Mouse (Mus musculus): ENCODE data around the gene Pkp3. TPM values are rescaled to one million over a fixed set of nuclear protein-coding genes. Genes with fewer than 3 reads are reported as not detected.

The Pkp3 gene
- polyA plus RNA-seq, 1 experiment from 2014 or later, result 0.23 TPM

- Histone ChIP-seq H3K9me3 (ENCODE audit: control insufficient read depth, low read length) (no peaks in the 10 kb centered on the region), H3K36me3 (ENCODE audit: control insufficient read depth, insufficient read depth, low read length) (no peaks in the 10 kb centered on the region), H3K4me1 (ENCODE audit: control insufficient read depth in 2 of 2, insufficient read depth in 2 of 2, low read length in 2 of 2) (peaks cover 9 to 16% of the 10 kb centered on the region in 2 experiments; a peak in 2 of 4 replicates), H3K4me3 (ENCODE audit: control insufficient read depth in 1 of 2, insufficient read depth in 1 of 2, low read depth in 1 of 2, low read length in 2 of 2) (0 out of 4 replicates have a peak overlapping the region, but pooled peaks of 1 of the 2 experiments have one; percentile 2), H3K27ac (replicated peaks in 1 of 2; ENCODE audit: control insufficient read depth in 1 of 2, insufficient read depth in 1 of 2, low read depth in 2 of 2, low read length in 2 of 2) (0 out of 4 replicates have a peak overlapping the region, but pooled peaks of 1 of the 2 experiments have one; percentile 38), H3K4me2 (ENCODE audit: low read length) (peak overlapping the region; percentile 38; the same call in 1 of the 2 replicates), H3K27me3 (ENCODE audit: control insufficient read depth, insufficient read depth, low read length) (peaks cover 35% of the 10 kb centered on the region), H3K9ac (ENCODE audit: low read length) (no peak overlapping the region)
- peak; percentile 12; the same call in 1 of the 2 replicates for ATAC-seq (ENCODE audit: insufficient number of reproducible peaks, insufficient read depth, low FRiP score, low read depth)
- WGBS, result 41% methylated on average over 6 of the region's 6 CpGs
These were observed 18.6 kb downstream of the Pkp3 start for GRCm38 (mm10) chr7:141096649-141097056.

- H3K4me2 ChIP-seq (ENCODE audit: low read length), result no peak overlapping the region
- peaks cover 37% of the 10 kb centered on the region for H3K27me3 ChIP-seq (ENCODE audit: control insufficient read depth, insufficient read depth, low read length)
- WGBS, result 71% methylated on average over 5 of the region's 5 CpGs
- H3K4me1 ChIP-seq (ENCODE audit: control insufficient read depth in 2 of 2, insufficient read depth in 2 of 2, low read length in 2 of 2), result peaks cover 9 to 16% of the 10 kb centered on the region in 2 experiments; a peak in 2 of 4 replicates
- H3K9me3 ChIP-seq (ENCODE audit: control insufficient read depth, low read length), result no peaks in the 10 kb centered on the region
- H3K4me3 ChIP-seq (ENCODE audit: control insufficient read depth in 1 of 2, insufficient read depth in 1 of 2, low read depth in 1 of 2, low read length in 2 of 2), result no peak overlapping the region
- no peak overlapping the region for H3K9ac ChIP-seq (ENCODE audit: low read length)
- H3K36me3 ChIP-seq (ENCODE audit: control insufficient read depth, insufficient read depth, low read length), result no peaks in the 10 kb centered on the region
- no peak for ATAC-seq (ENCODE audit: insufficient number of reproducible peaks, insufficient read depth, low FRiP score, low read depth)
- no peak overlapping the region for H3K27ac ChIP-seq (replicated peaks in 1 of 2; ENCODE audit: control insufficient read depth in 1 of 2, insufficient read depth in 1 of 2, low read depth in 2 of 2, low read length in 2 of 2)
These were observed 19.2 kb downstream of the Pkp3 start for GRCm38 (mm10) chr7:141097177-141097576.

- ATAC-seq (ENCODE audit: insufficient number of reproducible peaks, insufficient read depth, low FRiP score, low read depth), result no peak
- peak within 1 kb of the TSS; percentile 45 to 51 for H3K4me3 ChIP-seq (ENCODE audit: control insufficient read depth in 1 of 2, insufficient read depth in 1 of 2, low read depth in 1 of 2, low read length in 2 of 2)
- peak within 1 kb of the TSS; percentile 92 for H3K4me2 ChIP-seq (ENCODE audit: low read length)
- H3K9me3 ChIP-seq (ENCODE audit: control insufficient read depth, low read length), result no peaks in the 10 kb centered on the region
- H3K9ac ChIP-seq (ENCODE audit: low read length), result peak within 1 kb of the TSS; percentile 69
- peaks cover 37% of the 10 kb centered on the region for H3K27me3 ChIP-seq (ENCODE audit: control insufficient read depth, insufficient read depth, low read length)
- H3K36me3 ChIP-seq (ENCODE audit: control insufficient read depth, insufficient read depth, low read length), result no peaks in the 10 kb centered on the region
- under 1% methylated on average over 56 of the region's 56 CpGs for WGBS
- peaks cover 6 to 12% of the 10 kb centered on the region in 2 experiments; a peak in 1 of 4 replicates for H3K4me1 ChIP-seq (ENCODE audit: control insufficient read depth in 2 of 2, insufficient read depth in 2 of 2, low read length in 2 of 2)
- H3K27ac ChIP-seq (replicated peaks in 1 of 2; ENCODE audit: control insufficient read depth in 1 of 2, insufficient read depth in 1 of 2, low read depth in 2 of 2, low read length in 2 of 2), result no peak within 1 kb of the TSS
These were observed 22.1 kb downstream of the Pkp3 start, which contains the start of gene Sigirr for GRCm38 (mm10) chr7:141099911-141100691. Sigirr (minus strand) TSS chr7:141100572.

GRCm38 (mm10) chr7:141103161-141103560, 25.1 kb downstream of the Pkp3 start:
- H3K27me3 ChIP-seq (ENCODE audit: control insufficient read depth, insufficient read depth, low read length), result peaks cover 37% of the 10 kb centered on the region
- H3K36me3 ChIP-seq (ENCODE audit: control insufficient read depth, insufficient read depth, low read length), result no peaks in the 10 kb centered on the region
- H3K9ac ChIP-seq (ENCODE audit: low read length), result no peak overlapping the region
- 46% methylated on average over 3 of the region's 3 CpGs for WGBS
- no peak overlapping the region for H3K27ac ChIP-seq (replicated peaks in 1 of 2; ENCODE audit: control insufficient read depth in 1 of 2, insufficient read depth in 1 of 2, low read depth in 2 of 2, low read length in 2 of 2)
- H3K4me1 ChIP-seq (ENCODE audit: control insufficient read depth in 2 of 2, insufficient read depth in 2 of 2, low read length in 2 of 2), result peaks cover 3 to 12% of the 10 kb centered on the region in 2 experiments; a peak in 1 of 4 replicates
- ATAC-seq (ENCODE audit: insufficient number of reproducible peaks, insufficient read depth, low FRiP score, low read depth), result no peak
- no peaks in the 10 kb centered on the region for H3K9me3 ChIP-seq (ENCODE audit: control insufficient read depth, low read length)
- H3K4me3 ChIP-seq (ENCODE audit: control insufficient read depth in 1 of 2, insufficient read depth in 1 of 2, low read depth in 1 of 2, low read length in 2 of 2), result no peak overlapping the region
- H3K4me2 ChIP-seq (ENCODE audit: low read length), result no peak overlapping the region

DNA sequence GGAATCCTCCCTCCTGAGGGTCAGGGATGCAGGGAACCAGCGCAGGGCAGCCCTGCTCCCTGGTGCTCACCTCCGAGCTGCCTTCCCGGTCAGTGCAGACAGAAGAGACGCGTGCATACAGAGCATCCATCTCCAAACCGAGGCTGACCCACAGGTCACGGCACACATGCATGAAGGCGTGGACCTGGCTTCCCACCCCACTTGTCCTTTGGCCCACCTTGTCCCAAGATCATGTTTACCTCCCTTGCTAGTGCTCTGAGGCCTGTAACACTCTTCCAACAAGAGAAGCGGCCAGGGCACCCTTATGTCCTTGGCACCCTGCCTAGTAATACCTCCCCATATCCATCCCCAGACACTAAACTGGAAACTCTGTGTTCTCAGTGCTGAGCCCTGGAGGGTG, 37.9 kb downstream of the Pkp3 start:
- Histone ChIP-seq H3K27me3 (ENCODE audit: control insufficient read depth, insufficient read depth, low read length) (0 out of 2 replicates have a peak, but pooled peaks cover 7% of the 10 kb centered on the region), H3K4me2 (ENCODE audit: low read length) (no peak overlapping the region), H3K36me3 (ENCODE audit: control insufficient read depth, insufficient read depth, low read length) (no peaks in the 10 kb centered on the region), H3K27ac (replicated peaks in 1 of 2; ENCODE audit: control insufficient read depth in 1 of 2, insufficient read depth in 1 of 2, low read depth in 2 of 2, low read length in 2 of 2) (no peak overlapping the region), H3K9me3 (ENCODE audit: control insufficient read depth, low read length) (no peaks in the 10 kb centered on the region), H3K4me3 (ENCODE audit: control insufficient read depth in 1 of 2, insufficient read depth in 1 of 2, low read depth in 1 of 2, low read length in 2 of 2) (no peak overlapping the region), H3K9ac (ENCODE audit: low read length) (no peak overlapping the region), H3K4me1 (ENCODE audit: control insufficient read depth in 2 of 2, insufficient read depth in 2 of 2, low read length in 2 of 2) (no peaks in the 10 kb centered on the region)
- no peak for ATAC-seq (ENCODE audit: insufficient number of reproducible peaks, insufficient read depth, low FRiP score, low read depth)
- 83% methylated on average over 9 of the region's 9 CpGs for WGBS

- 12% methylated on average over 9 of the region's 9 CpGs for WGBS
These were observed 39.6 kb downstream of the Pkp3 start, which contains the start of gene Ano9 for GRCm38 (mm10) chr7:141117636-141118035. Ano9 (minus strand) TSS chr7:141117806.

GRCm38 (mm10) chr7:141119487-141119886, 41.5 kb downstream of the Pkp3 start:
- H3K9ac ChIP-seq (ENCODE audit: low read length), result no peak overlapping the region
- 56% methylated on average over 3 of the region's 3 CpGs for WGBS
- H3K27me3 ChIP-seq (ENCODE audit: control insufficient read depth, insufficient read depth, low read length), result 0 out of 2 replicates have a peak, but pooled peaks cover 7% of the 10 kb centered on the region
- H3K4me1 ChIP-seq (ENCODE audit: control insufficient read depth in 2 of 2, insufficient read depth in 2 of 2, low read length in 2 of 2), result peaks cover 2 to 4% of the 10 kb centered on the region in 2 experiments; a peak in 3 of 4 replicates
- H3K36me3 ChIP-seq (ENCODE audit: control insufficient read depth, insufficient read depth, low read length), result no peaks in the 10 kb centered on the region
- no peak overlapping the region for H3K4me2 ChIP-seq (ENCODE audit: low read length)
- no peak for ATAC-seq (ENCODE audit: insufficient number of reproducible peaks, insufficient read depth, low FRiP score, low read depth)
- no peak overlapping the region for H3K4me3 ChIP-seq (ENCODE audit: control insufficient read depth in 1 of 2, insufficient read depth in 1 of 2, low read depth in 1 of 2, low read length in 2 of 2)
- no peaks in the 10 kb centered on the region for H3K9me3 ChIP-seq (ENCODE audit: control insufficient read depth, low read length)
- no peak overlapping the region for H3K27ac ChIP-seq (replicated peaks in 1 of 2; ENCODE audit: control insufficient read depth in 1 of 2, insufficient read depth in 1 of 2, low read depth in 2 of 2, low read length in 2 of 2)

More at GRCm38 (mm10) chr7:141117636-141118035, 39.6 kb downstream of the Pkp3 start, which contains the start of gene Ano9:
- Histone ChIP-seq H3K27ac (replicated peaks in 1 of 2; ENCODE audit: control insufficient read depth in 1 of 2, insufficient read depth in 1 of 2, low read depth in 2 of 2, low read length in 2 of 2) (no peak within 1 kb of the TSS), H3K36me3 (ENCODE audit: control insufficient read depth, insufficient read depth, low read length) (no peaks in the 10 kb centered on the region), H3K9ac (ENCODE audit: low read length) (no peak within 1 kb of the TSS), H3K4me1 (ENCODE audit: control insufficient read depth in 2 of 2, insufficient read depth in 2 of 2, low read length in 2 of 2) (peaks cover 2 to 4% of the 10 kb centered on the region in 2 experiments; a peak in 1 of 4 replicates), H3K4me2 (ENCODE audit: low read length) (peak within 1 kb of the TSS; percentile 13; the same call in 1 of the 2 replicates), H3K27me3 (ENCODE audit: control insufficient read depth, insufficient read depth, low read length) (0 out of 2 replicates have a peak, but pooled peaks cover 7% of the 10 kb centered on the region), H3K9me3 (ENCODE audit: control insufficient read depth, low read length) (no peaks in the 10 kb centered on the region), H3K4me3 (ENCODE audit: control insufficient read depth in 1 of 2, insufficient read depth in 1 of 2, low read depth in 1 of 2, low read length in 2 of 2) (no peak within 1 kb of the TSS)
- no peak for ATAC-seq (ENCODE audit: insufficient number of reproducible peaks, insufficient read depth, low FRiP score, low read depth)
